Comparison of ENCODE assay signal across 12 mouse cellular contexts in the genomic region with DNA sequence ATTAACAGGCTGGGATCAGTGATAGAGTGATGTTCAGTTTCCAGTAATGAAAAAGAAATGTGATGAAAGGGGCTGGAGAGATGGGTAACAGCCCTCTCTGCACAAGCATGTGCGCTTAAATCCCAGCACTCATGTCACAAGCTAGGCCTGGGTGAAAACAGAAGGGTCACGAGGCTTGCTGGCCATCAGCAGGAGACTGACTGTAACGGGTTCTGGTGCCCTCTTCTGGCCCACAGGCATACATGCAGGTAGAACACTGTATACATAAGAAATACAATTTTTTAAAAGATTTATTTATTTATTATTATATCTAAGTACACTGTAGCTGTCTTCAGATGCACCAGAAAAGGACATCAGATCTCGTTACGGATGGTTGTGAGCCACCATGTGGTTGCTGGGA. TPM values are rescaled to one million over a fixed set of nuclear protein-coding genes. Genes with fewer than 3 reads are reported as not detected.
DNase-seq lines count a peak whose midpoint lies in the region; ATAC-seq and TF ChIP-seq lines count a peak whose summit lies in the region.
"Had no signal": no experiment of that assay in that cellular context is flagged by ENCODE, and none has a peak within 500 bp of the region (broad histone marks: within the 10 kb centered on the region; RNA-seq: fewer than 3 reads in every experiment).

No protein-coding gene starts in this region.

- H3K27ac ChIP-seq in gastrocnemius, adult 2 months, result no peak overlapping the region
- H3K27ac ChIP-seq in midbrain, embryonic 13.5 days, result no peak overlapping the region
- H3K27ac ChIP-seq: hindbrain, embryonic 12.5 days; liver, embryonic 15.5 days; neural tube, embryonic 12.5 days had no signal

- POLR2A ChIA-PET in Patski (lab: Charles Lee), result no interaction called here

- H3K27me3 ChIP-seq in Patski, result peaks cover 55% of the 10 kb centered on the region
- peaks cover 56% of the 10 kb centered on the region; the same call in 1 of the 2 replicates for H3K27me3 ChIP-seq in midbrain, embryonic 13.5 days
- H3K27me3 ChIP-seq: neural tube, embryonic 12.5 days had no signal

- no peak overlapping the region for H3K9ac ChIP-seq in midbrain, embryonic 13.5 days (replicated peaks)
- H3K9ac ChIP-seq: hindbrain, embryonic 12.5 days; liver, embryonic 15.5 days; neural tube, embryonic 12.5 days had no signal

- CTCF ChIA-PET in Patski (lab: Charles Lee), result interaction anchor here (0.9 to 1.2 kb wide), 5 partner anchors 9 to 115 kb away, joined by 3 to 4 read pairs (median 3); no protein-coding TSS in a partner anchor

- H3K9me3 ChIP-seq in midbrain, embryonic 13.5 days, result no peaks in the 10 kb centered on the region
- H3K9me3 ChIP-seq: hindbrain, embryonic 12.5 days; liver, embryonic 15.5 days; neural tube, embryonic 12.5 days had no signal

- H3K4me1 ChIP-seq in lung, adult 2 months (ENCODE audit: control insufficient read depth, insufficient read depth, low read length), result no peaks in the 10 kb centered on the region
- H3K4me1 ChIP-seq in midbrain, embryonic 13.5 days (replicated peaks), result no peaks in the 10 kb centered on the region
- H3K4me1 ChIP-seq: hindbrain, embryonic 12.5 days; liver, embryonic 15.5 days; neural tube, embryonic 12.5 days had no signal

- TF ChIP-seq POLR2A in lung, adult 2 months (IDR thresholded peaks at IDR 0.05; ENCODE audit: borderline replicate concordance, extremely low read depth, low read depth, low read length), result no peak

- peak; percentile 45 for TF ChIP-seq CTCF in gastrocnemius, adult 2 months (IDR thresholded peaks at IDR 0.05)
- TF ChIP-seq CTCF in lung, adult 2 months (IDR thresholded peaks at IDR 0.05; ENCODE audit: insufficient read depth, low read length), result peak; percentile 49; the same call in 1 of the 2 replicates
- peak; percentile 62 for TF ChIP-seq CTCF in Patski (IDR thresholded peaks at IDR 0.05)

- WGBS in lung, adult 2 months, result 56% methylated on average over 5 of the region's 5 CpGs
- 59% methylated on average over 5 of the region's 5 CpGs for WGBS in midbrain, embryonic 13.5 days

- ATAC-seq in Patski, result no peak
- ATAC-seq in midbrain, embryonic 13.5 days, result no peak

- no peak overlapping the region for H3K4me3 ChIP-seq in gastrocnemius, adult 2 months
- H3K4me3 ChIP-seq in lung, adult 2 months (replicated peaks; ENCODE audit: extremely low read depth, low read depth, low read length), result no peak overlapping the region
- no peak overlapping the region for H3K4me3 ChIP-seq in midbrain, embryonic 13.5 days (replicated peaks)
- H3K4me3 ChIP-seq: hindbrain, embryonic 12.5 days; liver, embryonic 15.5 days; neural tube, embryonic 12.5 days had no signal

- in situ Hi-C loops in Patski (cut with MboI; ENCODE audit: low pct_unique_long_range_greater_than_20kb), result loop anchor here (5.0 kb wide), 1 partner anchor 97 kb away; no protein-coding TSS in a partner anchor

- intact Hi-C loops in gastrocnemius, adult 2 months (cut with DNase I), result no loop called here

- no peak overlapping the region for H3K4me2 ChIP-seq in midbrain, embryonic 13.5 days (replicated peaks)
- H3K4me2 ChIP-seq: hindbrain, embryonic 12.5 days; liver, embryonic 15.5 days; neural tube, embryonic 12.5 days had no signal

- no peaks in the 10 kb centered on the region for H3K36me3 ChIP-seq in midbrain, embryonic 13.5 days
- H3K36me3 ChIP-seq: hindbrain, embryonic 12.5 days; liver, embryonic 15.5 days; neural tube, embryonic 12.5 days had no signal

- peak; percentile 14 for DNase-seq in gastrocnemius, adult 2 months
- no peak for DNase-seq in gastrocnemius, adult 8-10 months (ENCODE audit: low spot score in 2 of 2)
- no peak for DNase-seq in lung, adult 2 months
- DNase-seq in lung, postnatal 36 days, result no peak
- DNase-seq in Patski (ENCODE audit: low read depth, low spot score), result no peak
- DNase-seq in lung, postnatal 10 days, result peak; percentile 8
- no peak for DNase-seq in gastrocnemius, adult 18-20 months (ENCODE audit: low spot score)
- DNase-seq: thymus, adult 2 months had no signal

RNA-seq across cellular contexts. Expression of gene Chic1, which starts 18.0 kb away (rescaled TPM):
- under 1 TPM; 0.25 to 0.26 TPM for total RNA-seq in gastrocnemius, adult 2 months (2021)
- total RNA-seq in gastrocnemius, adult 8-10 months (2022), result under 1 TPM; 0.18 to 0.29 (median 0.19) TPM
- polyA plus RNA-seq in lung, adult 2 months (2012; rRNA removed), result 0.34 and 0.50 TPM in 2 replicates
- polyA plus RNA-seq in Patski (2021), result 2.8 TPM
- under 1 TPM; 0.14 to 0.24 TPM for total RNA-seq in gastrocnemius, adult 18-20 months (2021)
- polyA plus RNA-seq in midbrain, embryonic 13.5 days (2015; fragmentation: Nextera tagmentation; extraction: Ambion mirVana), result 8.4 and 8.9 TPM in 2 replicates

RNA-seq across cellular contexts. Expression of gene Tsx, which starts 40.0 kb away (rescaled TPM):
- total RNA-seq in gastrocnemius, adult 2 months (2021), result not detected
- total RNA-seq in gastrocnemius, adult 8-10 months (2022), result not detected
- polyA plus RNA-seq in lung, adult 2 months (2012; rRNA removed), result not detected in 2 replicates
- polyA plus RNA-seq in Patski (2021), result 0.27 TPM
- not detected for total RNA-seq in gastrocnemius, adult 18-20 months (2021)
- polyA plus RNA-seq in midbrain, embryonic 13.5 days (2015; fragmentation: Nextera tagmentation; extraction: Ambion mirVana), result 0.34 and 0.35 TPM in 2 replicates
- polyA plus RNA-seq: hindbrain, embryonic 12.5 days; liver, embryonic 15.5 days had no signal

RNA-seq across cellular contexts. Expression of gene Gm26992, which starts 47.6 kb away (rescaled TPM):
- not detected for total RNA-seq in gastrocnemius, adult 2 months (2021)
- total RNA-seq in gastrocnemius, adult 8-10 months (2022), result not detected
- polyA plus RNA-seq in lung, adult 2 months (2012; rRNA removed), result 0.62 and 1.3 TPM in 2 replicates
- polyA plus RNA-seq in Patski (2021), result not detected
- not detected for total RNA-seq in gastrocnemius, adult 18-20 months (2021)
- not detected in 2 replicates for polyA plus RNA-seq in midbrain, embryonic 13.5 days (2015; fragmentation: Nextera tagmentation; extraction: Ambion mirVana)
- polyA plus RNA-seq: hindbrain, embryonic 12.5 days; liver, embryonic 15.5 days; neural tube, embryonic 12.5 days had no signal

RNA-seq across cellular contexts. Expression of gene Cdx4, which starts 53.1 kb away (rescaled TPM):
- total RNA-seq in gastrocnemius, adult 2 months (2021), result not detected
- total RNA-seq in gastrocnemius, adult 8-10 months (2022), result not detected
- polyA plus RNA-seq in lung, adult 2 months (2012; rRNA removed), result not detected in 2 replicates
- not detected for polyA plus RNA-seq in Patski (2021)
- total RNA-seq in gastrocnemius, adult 18-20 months (2021), result not detected
- polyA plus RNA-seq in midbrain, embryonic 13.5 days (2015; fragmentation: Nextera tagmentation; extraction: Ambion mirVana), result not detected in 2 replicates
- polyA plus RNA-seq: hindbrain, embryonic 12.5 days; liver, embryonic 15.5 days; neural tube, embryonic 12.5 days; thymus, adult 2 months had no signal

Comparison
In these comparisons a context has a peak if more than half of its experiments do, and no peak if none do; other contexts are left out.
1. DNase-seq: peak in gastrocnemius, adult 2 months (single experiment) and lung, postnatal 10 days (single experiment); none in gastrocnemius, adult 8-10 months (0 of 2), lung, adult 2 months (single experiment), lung, postnatal 36 days (single experiment), Patski (single experiment) and gastrocnemius, adult 18-20 months (single experiment).
2. Peak in every context shown above with its lines, with median percentiles within 50 percentile points of each other: CTCF ChIP-seq.